8 mouse cellular contexts compared by ENCODE assay signal in genomic region chr14:55536116-55536745, GRCm38 (mm10). TPM values are rescaled to one million over a fixed set of nuclear protein-coding genes. Genes with fewer than 3 reads are reported as not detected.
DNase-seq lines count a peak whose midpoint lies in the region; ATAC-seq and TF ChIP-seq lines count a peak whose summit lies in the region.

No protein-coding gene starts in this region.

- intact Hi-C loops in heart, postnatal 10 days (cut with DNase I): loop anchor here (1.0 to 2.0 kb wide), 2 partner anchors 39 to 387 kb away; no protein-coding TSS in a partner anchor

- H3K27ac ChIP-seq in liver, postnatal 0 days (ENCODE audit: low read depth): no peak overlapping the region

- H3K9ac ChIP-seq in liver, postnatal 0 days (replicated peaks): no peak overlapping the region

- ATAC-seq in liver, postnatal 0 days: no peak

- TF ChIP-seq EP300 in liver, postnatal 0 days (IDR thresholded peaks at IDR 0.05; ENCODE audit: low read depth): no peak

- H3K4me3 ChIP-seq in liver, postnatal 0 days (ENCODE audit: low read depth, low read length): no peak overlapping the region

- H3K4me2 ChIP-seq in liver, postnatal 0 days (ENCODE audit: low read depth, low read length): no peak overlapping the region

- no peaks in the 10 kb centered on the region for H3K27me3 ChIP-seq in liver, postnatal 0 days (ENCODE audit: insufficient read depth, low read length)

- peak; percentile 38 to 70 for DNase-seq in heart, postnatal 10 days
- no peak for DNase-seq in heart, adult 11 months
- DNase-seq in right cerebral cortex, postnatal 4 days: peak; percentile 53
- no peak for DNase-seq in right cerebral cortex, postnatal 10 days (ENCODE audit: low spot score in 2 of 2)
- DNase-seq in c-Kit-positive CD71-positive TER-119-negative erythroid progenitor cells, embryonic 14.5 days (ENCODE audit: low read depth): peak; percentile 40
- peak; percentile 75 for DNase-seq in liver, postnatal 0 days
- DNase-seq in thymus, postnatal 0 days (ENCODE audit: low spot score): peak; percentile 32
- DNase-seq in ovary, postnatal 14 days (ENCODE audit: low spot score): no peak

- peak; percentile 92 for TF ChIP-seq CTCF in liver, postnatal 0 days (IDR thresholded peaks at IDR 0.05; ENCODE audit: low read depth)

- WGBS in liver, postnatal 0 days (ENCODE audit: insufficient replicate concordance): 56% methylated on average over 6 of the region's 6 CpGs

- H3K36me3 ChIP-seq in liver, postnatal 0 days (replicated peaks; ENCODE audit: insufficient read depth, low read length): no peaks in the 10 kb centered on the region

- no peaks in the 10 kb centered on the region for H3K9me3 ChIP-seq in liver, postnatal 0 days (ENCODE audit: low read length)

- H3K4me1 ChIP-seq in liver, postnatal 0 days (ENCODE audit: insufficient read depth): peaks cover 14% of the 10 kb centered on the region; the same call in 1 of the 2 replicates

RNA-seq across cellular contexts. Expression of gene Pck2, which starts 3.8 kb away (rescaled TPM):
- total RNA-seq in heart, postnatal 10 days (2021): 10 to 100 TPM; 23.3 to 24.1 TPM
- 19.9 and 20.7 TPM in 2 replicates for polyA plus RNA-seq in liver, postnatal 0 days (2015; fragmentation: Nextera tagmentation; extraction: Ambion mirVana)
- polyA plus RNA-seq in thymus, postnatal 0 days (2015; fragmentation: Nextera tagmentation; extraction: Ambion mirVana): 4.7 and 5.6 TPM in 2 replicates

RNA-seq across cellular contexts. Expression of gene Nrl, which starts 11.4 kb away (rescaled TPM):
- total RNA-seq in heart, postnatal 10 days (2021): not detected
- polyA plus RNA-seq in liver, postnatal 0 days (2015; fragmentation: Nextera tagmentation; extraction: Ambion mirVana): not detected in 2 replicates
- polyA plus RNA-seq in thymus, postnatal 0 days (2015; fragmentation: Nextera tagmentation; extraction: Ambion mirVana): 0.07 and 0.08 TPM in 2 replicates

RNA-seq across cellular contexts. Expression of gene Dcaf11, which starts 23.6 kb away (rescaled TPM):
- total RNA-seq in heart, postnatal 10 days (2021): 10 to 100 TPM; 86.3 to 87.5 TPM
- polyA plus RNA-seq in liver, postnatal 0 days (2015; fragmentation: Nextera tagmentation; extraction: Ambion mirVana): 59.9 and 62.7 TPM in 2 replicates
- polyA plus RNA-seq in thymus, postnatal 0 days (2015; fragmentation: Nextera tagmentation; extraction: Ambion mirVana): 50.3 and 55.9 TPM in 2 replicates

RNA-seq across cellular contexts. Expression of gene A730061H03Rik, which starts 24.0 kb away (rescaled TPM):
- under 1 TPM; 0.64 to 0.65 TPM for total RNA-seq in heart, postnatal 10 days (2021)
- 1.3 and 1.4 TPM in 2 replicates for polyA plus RNA-seq in liver, postnatal 0 days (2015; fragmentation: Nextera tagmentation; extraction: Ambion mirVana)
- polyA plus RNA-seq in thymus, postnatal 0 days (2015; fragmentation: Nextera tagmentation; extraction: Ambion mirVana): 2.1 and 3.2 TPM in 2 replicates

RNA-seq across cellular contexts. Expression of gene Cpne6, which starts 26.0 kb away (rescaled TPM):
- total RNA-seq in heart, postnatal 10 days (2021): under 1 TPM in 1 of 2 experiments, not detected in 1; 0.12 TPM
- not detected in 2 replicates for polyA plus RNA-seq in liver, postnatal 0 days (2015; fragmentation: Nextera tagmentation; extraction: Ambion mirVana)
- polyA plus RNA-seq in thymus, postnatal 0 days (2015; fragmentation: Nextera tagmentation; extraction: Ambion mirVana): 0.31 and 0.39 TPM in 2 replicates

Comparison
In these comparisons a context has a peak if more than half of its experiments do, and no peak if none do; other contexts are left out.
1. DNase-seq: peak in heart, postnatal 10 days (2 of 2), right cerebral cortex, postnatal 4 days (single experiment), c-Kit-positive CD71-positive TER-119-negative erythroid progenitor cells, embryonic 14.5 days (single experiment), liver, postnatal 0 days (single experiment) and thymus, postnatal 0 days (single experiment); none in heart, adult 11 months (single experiment), right cerebral cortex, postnatal 10 days (0 of 2) and ovary, postnatal 14 days (single experiment).